Mouse (Mus musculus) left cerebral cortex, adult 9 months (tissue): ENCODE results near the gene Gm4707.
A peak's percentile ranks its signal among the peaks of the same experiment; 100 is the strongest.
"Not testable (repeated sequence)": the region's sequence is repeated elsewhere in the genome, so short reads cannot be mapped to it uniquely, and the experiment has no call there.

Experiments used
- DNase-seq, 2 experiments: peaks; one replicate each; pipeline ENCODE4 v3.0.0; 2022; ENCODE audit warnings: low spot score in 2 of 2

The Gm4707 gene

DNA sequence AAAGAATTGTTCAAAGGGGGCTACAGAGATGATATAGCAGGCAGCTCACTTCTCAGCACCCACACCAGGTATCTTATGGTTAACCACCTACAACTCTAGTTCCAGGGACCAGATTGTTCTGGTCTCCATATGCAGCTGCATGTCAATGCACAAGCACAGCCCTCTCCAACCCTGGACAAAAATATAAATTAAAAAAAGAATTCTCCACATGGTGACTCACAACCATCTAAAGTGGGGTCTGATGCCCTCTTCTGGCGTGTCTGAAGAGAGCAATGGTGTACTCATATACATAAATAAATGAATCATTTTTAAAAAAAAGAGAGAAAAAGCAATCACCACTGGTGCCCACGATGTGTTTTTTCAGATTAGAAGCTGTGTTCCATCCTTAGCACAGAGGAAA is 15.0 kb downstream of the Gm4707 start:
- DNase-seq = peak in 1 of 2 experiments; percentile 21

DNA sequence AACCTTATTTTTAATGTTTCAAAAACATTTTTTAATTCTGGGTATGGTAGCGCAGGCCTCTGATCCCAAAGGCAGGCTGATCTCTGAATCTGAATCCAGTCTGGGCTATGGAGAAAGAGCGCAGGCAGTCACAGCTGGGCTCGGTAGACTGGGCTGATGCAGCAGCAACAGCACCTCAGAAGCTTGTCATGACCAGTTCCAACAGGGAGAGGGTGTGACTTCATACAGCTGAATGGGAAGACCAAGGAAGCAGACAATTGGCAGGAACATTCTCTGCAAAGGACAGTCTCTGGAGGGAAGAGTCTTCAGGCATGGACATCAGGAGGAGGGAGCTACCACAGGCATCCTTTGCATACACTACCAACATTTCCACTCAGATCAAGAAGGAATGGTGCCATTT is 15.6 kb downstream of the Gm4707 start:
- DNase-seq = no peak

DNA sequence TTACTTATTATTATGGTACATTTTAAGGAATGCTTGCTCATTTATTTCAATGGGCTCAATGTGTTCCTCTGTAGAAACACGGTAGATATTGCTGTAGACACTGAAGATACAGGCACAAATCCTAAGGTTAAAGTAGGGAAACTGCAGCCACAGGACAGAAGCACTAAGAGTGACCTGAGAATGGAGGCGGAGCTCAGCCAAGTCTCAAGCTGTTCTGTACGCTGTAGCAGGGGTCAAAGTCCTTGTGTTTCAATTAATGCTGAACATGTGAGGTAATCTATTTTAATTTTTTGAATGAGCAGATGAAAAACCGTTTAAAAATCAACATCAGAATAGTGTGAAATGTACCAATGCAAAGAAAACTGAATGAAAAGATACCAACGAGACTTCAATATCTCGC is 16.4 kb downstream of the Gm4707 start:
- DNase-seq = no peak

DNA sequence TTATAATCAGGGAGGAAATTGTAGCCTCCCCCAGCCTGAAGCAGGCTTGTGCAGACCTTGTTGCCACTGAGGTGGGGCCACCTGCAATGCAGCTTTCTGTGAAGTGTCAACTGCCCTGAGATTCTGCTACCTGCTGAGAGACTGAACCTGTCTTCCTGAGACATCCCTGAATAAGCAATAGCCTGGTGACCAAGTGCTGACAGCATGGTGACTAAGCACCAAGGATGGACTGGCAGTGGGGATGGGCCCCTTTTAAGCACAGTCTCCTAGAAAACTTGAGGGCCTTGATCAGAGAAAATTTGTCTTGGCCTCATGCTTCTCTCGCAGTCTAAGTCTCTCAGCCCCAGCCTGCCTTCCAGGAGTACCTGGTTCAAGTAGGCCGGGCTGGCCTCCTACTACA is 37.2 kb downstream of the Gm4707 start:
- DNase-seq = not testable (repeated sequence)

DNA sequence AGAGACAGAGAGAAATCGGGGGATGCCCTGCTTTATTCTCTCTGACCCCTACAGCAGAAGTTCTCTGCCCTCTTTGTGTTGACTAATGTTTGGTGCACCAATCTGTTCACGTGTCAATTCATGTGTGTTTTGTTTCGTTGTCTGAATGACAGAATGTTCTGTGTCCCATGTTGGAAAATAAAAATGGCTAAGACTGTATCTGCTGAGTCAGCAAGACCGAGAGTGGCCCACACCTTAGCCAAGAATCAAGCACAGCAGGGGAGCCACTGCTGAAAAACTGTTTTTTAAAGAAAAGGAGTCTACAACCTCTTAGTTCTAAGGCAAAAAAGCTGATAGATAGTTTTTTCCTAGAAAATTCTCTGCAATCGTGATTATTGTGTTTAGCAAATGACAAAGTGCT is 40.3 kb downstream of the Gm4707 start:
- DNase-seq = not testable (repeated sequence)

DNA sequence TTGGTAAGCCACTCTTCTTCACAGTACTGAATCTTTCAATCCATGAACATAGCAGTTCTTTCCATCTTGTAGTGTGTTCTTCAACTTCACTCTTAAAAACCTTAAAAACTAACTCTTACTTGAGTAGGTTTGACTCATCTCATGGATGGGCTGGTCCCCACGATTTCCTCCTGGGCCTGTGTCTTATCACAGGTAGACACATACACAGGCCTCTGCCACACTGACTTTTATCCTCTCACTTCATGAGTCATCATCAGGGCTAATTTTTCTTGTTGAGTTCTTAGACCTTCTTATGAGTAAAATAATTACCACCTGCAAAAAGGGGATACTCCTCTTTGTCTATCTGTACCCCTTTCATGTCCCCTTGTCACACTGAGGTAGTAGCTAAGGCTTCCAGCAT is 42.7 kb downstream of the Gm4707 start:
- DNase-seq = no peak
